Mouse (Mus musculus): ENCODE data around the gene Sgms1.

GRCm38 (mm10) chr19:32260869-32261688, 128.4 kb downstream of the Sgms1 start:
- TF ChIP-seq CTCF (IDR thresholded peaks at IDR 0.05; ENCODE audit: borderline replicate concordance, insufficient read depth, low read length) (no peak), POLR2A (IDR thresholded peaks at IDR 0.05; ENCODE audit: low read depth, low read length) (no peak)

Data from embryonic fibroblast, embryonic 13.5 days (primary cell).